Mouse (Mus musculus): Measurements from ENCODE around the gene Hist1h2be.

GRCm38 (mm10) chr13:23595185-23595584 lies 25.7 kb downstream of the Hist1h2be start:
- TF ChIP-seq CTCF (IDR thresholded peaks at IDR 0.05; ENCODE audit: extremely low read depth, insufficient read length, insufficient replicate concordance, low read depth, low read length) (no peak), POLR2A (IDR thresholded peaks at IDR 0.05; ENCODE audit: low read depth, low read length) (no peak)

Data from small intestine, adult 2 months (tissue).